Mouse (Mus musculus): ENCODE data around the gene Xrra1. TPM values are rescaled to one million over a fixed set of nuclear protein-coding genes. Genes with fewer than 3 reads are reported as not detected.

Xrra1 gene
- total RNA-seq, 2 experiments from 2014 or later = 0.78 to 1.2 TPM

GRCm38 (mm10) chr7:99966011-99966721 is 107.2 kb downstream of the Xrra1 start:
- intact Hi-C loops (cut with DNase I) = no loop called here
- DNase-seq (ENCODE audit: low spot score in 2 of 2) = no peak

Other genes with a start within 250 kb of the Xrra1 start
- 1 to 10 TPM; 3.7 to 5.2 TPM for gene Tpbgl, start 232.0 kb upstream of the Xrra1 start, total RNA-seq (2021)
- 10 to 100 TPM; 13.8 to 14.7 TPM for gene Slco2b1, start 147.8 kb upstream of the Xrra1 start, total RNA-seq (2021)
- not detected for gene Olfr520, start 128.8 kb upstream of the Xrra1 start, total RNA-seq (2021)
- not detected for gene Olfr521, start 95.6 kb upstream of the Xrra1 start, total RNA-seq (2021)
- 1 to 10 TPM; 2.8 to 2.9 TPM for gene Neu3, start 30.7 kb upstream of the Xrra1 start, total RNA-seq (2021)
- 100 to 1,000 TPM in 1 of 2 experiments, 10 to 100 TPM in 1; 93.5 to 102 TPM for gene Spcs2, start 4.3 kb downstream of the Xrra1 start, total RNA-seq (2021)
- 10 to 100 TPM; 45.6 to 50.8 TPM for gene Rnf169, start 121.3 kb downstream of the Xrra1 start, total RNA-seq (2021)
- gene Chrdl2, start 147.1 kb downstream of the Xrra1 start, total RNA-seq (2021) = under 1 TPM in 1 of 2 experiments, not detected in 1; 0.41 TPM